8 mouse cellular contexts compared by ENCODE assay signal in the genomic region with DNA sequence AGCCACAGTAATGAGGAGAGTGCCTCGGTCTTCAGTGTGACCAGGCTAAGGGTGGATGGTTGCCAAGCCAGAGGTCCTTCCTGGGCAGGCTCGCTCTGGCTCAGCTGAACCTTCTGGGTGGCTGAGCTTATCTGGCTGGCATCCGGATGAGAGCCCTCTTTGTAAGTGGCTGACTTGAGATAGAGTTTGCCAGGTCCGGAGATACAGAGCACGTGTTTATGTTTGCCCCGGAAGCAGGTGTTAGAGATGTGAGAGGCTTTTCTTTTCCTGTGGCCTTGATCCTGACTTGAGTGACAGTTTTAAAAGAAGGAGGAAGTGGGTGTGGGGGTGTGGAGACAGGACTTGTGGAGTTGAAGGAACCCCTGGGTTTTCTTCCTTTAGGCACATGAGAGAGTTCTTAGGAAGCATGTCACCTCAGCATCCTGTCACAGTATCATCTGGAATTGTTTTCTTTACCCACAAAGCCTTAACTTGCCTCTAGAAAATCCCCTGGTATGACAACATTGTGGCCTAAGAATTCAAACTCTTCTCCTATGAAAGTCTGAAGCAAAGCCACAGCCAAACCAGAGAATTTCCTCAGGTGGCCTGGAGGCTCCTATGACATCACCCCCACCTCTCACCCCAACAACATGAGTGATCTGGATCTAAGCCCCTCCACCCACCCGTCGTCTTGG. TPM values are rescaled to one million over a fixed set of nuclear protein-coding genes. Genes with fewer than 3 reads are reported as not detected.
DNase-seq lines count a peak whose midpoint lies in the region; ATAC-seq and TF ChIP-seq lines count a peak whose summit lies in the region.

No protein-coding gene starts in this region.

- 0 out of 2 replicates have a peak, but pooled peaks cover 15% of the 10 kb centered on the region for H3K36me3 ChIP-seq in hindbrain, embryonic 15.5 days
- no peaks in the 10 kb centered on the region for H3K36me3 ChIP-seq in hindbrain, embryonic 11.5 days (ENCODE audit: control insufficient read depth, insufficient read depth, low read length)
- H3K36me3 ChIP-seq in heart, adult 2 months (ENCODE audit: control insufficient read depth, insufficient read depth, low read length), result no peaks in the 10 kb centered on the region

- no peak overlapping the region for H3K4me2 ChIP-seq in hindbrain, embryonic 15.5 days
- no peak overlapping the region for H3K4me2 ChIP-seq in hindbrain, embryonic 11.5 days (replicated peaks; ENCODE audit: low read depth, low read length)

- H3K9ac ChIP-seq in hindbrain, embryonic 15.5 days, result no peak overlapping the region
- H3K9ac ChIP-seq in hindbrain, embryonic 11.5 days (ENCODE audit: low read depth, low read length), result no peak overlapping the region
- H3K9ac ChIP-seq in heart, adult 2 months (ENCODE audit: low read depth, low read length), result no peak overlapping the region

- TF ChIP-seq CTCF in heart, adult 2 months (IDR thresholded peaks at IDR 0.05), result no peak

- no peaks in the 10 kb centered on the region for H3K27me3 ChIP-seq in hindbrain, embryonic 15.5 days
- no peaks in the 10 kb centered on the region for H3K27me3 ChIP-seq in hindbrain, embryonic 11.5 days (ENCODE audit: control insufficient read depth, insufficient read depth, low read length)
- no peaks in the 10 kb centered on the region for H3K27me3 ChIP-seq in heart, adult 2 months (ENCODE audit: control insufficient read depth, insufficient read depth, low read length)

- peak; percentile 44 for ATAC-seq in hindbrain, embryonic 15.5 days (ENCODE audit: low FRiP score, low read depth)
- ATAC-seq in hindbrain, embryonic 11.5 days (ENCODE audit: low FRiP score), result no peak
- ATAC-seq in activated CD4-positive, CD25-positive, alpha-beta regulatory T cell, adult 4 months, result peak; percentile 88
- peak; percentile 61 for ATAC-seq in megakaryocyte, adult 5-6 weeks (ENCODE audit: poor library complexity, severe bottlenecking)
- ATAC-seq in monocyte, adult 5-6 weeks (replicated peaks; ENCODE audit: insufficient number of reproducible peaks, low FRiP score, low TSS enrichment, poor library complexity, severe bottlenecking), result no peak

- 67% methylated on average over 8 of the region's 8 CpGs for WGBS in hindbrain, embryonic 15.5 days
- 84% methylated on average over 8 of the region's 8 CpGs for WGBS in hindbrain, embryonic 11.5 days
- 25% methylated on average over 8 of the region's 8 CpGs for WGBS in heart, adult 2 months

- intact Hi-C loops in heart, adult 2 months (cut with DNase I), result no loop called here

- DNase-seq in hindbrain, embryonic 11.5 days (ENCODE audit: low spot score), result no peak
- DNase-seq in heart, adult 2 months, result peak; percentile 48 to 79
- peak; percentile 58 for DNase-seq in kidney, postnatal 14 days
- peak; percentile 73 to 77 for DNase-seq in thymus, postnatal 10 days (ENCODE audit: low spot score in 2 of 2)

- TF ChIP-seq POLR2A in heart, adult 2 months (IDR thresholded peaks at IDR 0.05; ENCODE audit: insufficient read depth, low read depth, low read length), result no peak

- peak; percentile 66; the same call in 1 of the 2 replicates for TF ChIP-seq EP300 in heart, adult 2 months (IDR thresholded peaks at IDR 0.05; ENCODE audit: insufficient read depth, low read depth, low read length)

- peaks cover 22% of the 10 kb centered on the region for H3K4me1 ChIP-seq in hindbrain, embryonic 15.5 days (replicated peaks)
- H3K4me1 ChIP-seq in hindbrain, embryonic 11.5 days (replicated peaks; ENCODE audit: control insufficient read depth, insufficient read depth, low read length), result no peaks in the 10 kb centered on the region
- peaks cover 11% of the 10 kb centered on the region for H3K4me1 ChIP-seq in heart, adult 2 months (ENCODE audit: control insufficient read depth, insufficient read depth, low read length)

- no peaks in the 10 kb centered on the region for H3K79me2 ChIP-seq in heart, adult 2 months (replicated peaks; ENCODE audit: control insufficient read depth, insufficient read depth, low read length)

- no peak overlapping the region for H3K4me3 ChIP-seq in hindbrain, embryonic 15.5 days
- no peak overlapping the region for H3K4me3 ChIP-seq in hindbrain, embryonic 11.5 days (ENCODE audit: low read depth, low read length)
- no peak overlapping the region for H3K4me3 ChIP-seq in heart, adult 2 months

- no peaks in the 10 kb centered on the region for H3K9me3 ChIP-seq in hindbrain, embryonic 15.5 days
- no peaks in the 10 kb centered on the region for H3K9me3 ChIP-seq in hindbrain, embryonic 11.5 days (ENCODE audit: control insufficient read depth, low read length)

- H3K27ac ChIP-seq in hindbrain, embryonic 15.5 days (replicated peaks), result peak overlapping the region; percentile 76
- H3K27ac ChIP-seq in hindbrain, embryonic 11.5 days (ENCODE audit: low read depth, low read length), result no peak overlapping the region
- H3K27ac ChIP-seq in heart, adult 2 months, result 0 out of 2 replicates have a peak overlapping the region, but pooled peaks have one; percentile 26

RNA-seq across cellular contexts. Expression of gene Rlbp1, which starts 23.3 kb away (rescaled TPM):
- polyA plus RNA-seq in hindbrain, embryonic 15.5 days (2015; fragmentation: Nextera tagmentation; extraction: Ambion mirVana), result 20.1 and 23.0 TPM in 2 replicates
- 0.40 and 0.93 TPM in 2 replicates for polyA plus RNA-seq in hindbrain, embryonic 11.5 days (2014; fragmentation: Nextera tagmentation; extraction: Ambion mirVana)
- polyA plus RNA-seq in activated CD4-positive, CD25-positive, alpha-beta regulatory T cell, adult 4 months (2017; shearing (Covaris generic)), result under 1 TPM in 1 of 2 experiments, not detected in 1; 0.54 TPM
- not detected for total RNA-seq in heart, adult 2 months (2021)
- not detected in 2 replicates for polyA plus RNA-seq in heart, adult 2 months (2012; rRNA removed)
- not detected in 2 replicates for total RNA-seq in megakaryocyte, adult 5-6 weeks (2015)
- not detected in 2 replicates for total RNA-seq in megakaryocyte, adult 5-6 weeks (2017)
- total RNA-seq in monocyte, adult 5-6 weeks (2017), result not detected in 3 replicates

RNA-seq across cellular contexts. Expression of gene Fanci, which starts 28.2 kb away (rescaled TPM):
- polyA plus RNA-seq in hindbrain, embryonic 15.5 days (2015; fragmentation: Nextera tagmentation; extraction: Ambion mirVana), result 1.9 and 2.7 TPM in 2 replicates
- polyA plus RNA-seq in hindbrain, embryonic 11.5 days (2014; fragmentation: Nextera tagmentation; extraction: Ambion mirVana), result 11.7 and 16.5 TPM in 2 replicates
- 1 to 10 TPM; 5.0 to 6.4 TPM for polyA plus RNA-seq in activated CD4-positive, CD25-positive, alpha-beta regulatory T cell, adult 4 months (2017; shearing (Covaris generic))
- total RNA-seq in heart, adult 2 months (2021), result under 1 TPM; 0.08 to 0.34 TPM
- 0.23 and 0.56 TPM in 2 replicates for polyA plus RNA-seq in heart, adult 2 months (2012; rRNA removed)
- 8.0 and 9.2 TPM in 2 replicates for total RNA-seq in megakaryocyte, adult 5-6 weeks (2015)
- 19.2 and 19.6 TPM in 2 replicates for total RNA-seq in megakaryocyte, adult 5-6 weeks (2017)
- total RNA-seq in monocyte, adult 5-6 weeks (2017), result 2.6 to 5.1 TPM (median 4.6 TPM) in 3 replicates

Comparison
In these comparisons a context has a peak if more than half of its experiments do, and no peak if none do; other contexts are left out.
1. ATAC-seq: peak in hindbrain, embryonic 15.5 days (single experiment), activated CD4-positive, CD25-positive, alpha-beta regulatory T cell, adult 4 months (single experiment) and megakaryocyte, adult 5-6 weeks (single experiment); none in hindbrain, embryonic 11.5 days (single experiment) and monocyte, adult 5-6 weeks (single experiment).
2. RNA of gene Rlbp1, which starts 23.3 kb away (polyA plus RNA-seq): 20.1 to 23.0 TPM in hindbrain, embryonic 15.5 days; 0.54 TPM in activated CD4-positive, CD25-positive, alpha-beta regulatory T cell, adult 4 months, 0.40 to 0.93 TPM in hindbrain, embryonic 11.5 days and not detected in heart, adult 2 months; every median in the first group is over 10 times any median in the second.